Mouse (Mus musculus) gonadal fat pad, adult 2 months (tissue): ENCODE measurements around the gene Tmem210. TPM values are rescaled to one million over a fixed set of nuclear protein-coding genes. Genes with fewer than 3 reads are reported as not detected.
"Not testable (repeated sequence)": the region's sequence is repeated elsewhere in the genome, so short reads cannot be mapped to it uniquely, and the experiment has no call there.

ENCODE experiments used
- DNase-seq: peaks from one replicate; pipeline ENCODE4 v3.0.0-alpha.2; 2012; ENCODE audit warnings: low read depth
- polyA plus RNA-seq: library from polyadenylated mRNA; depleted of rRNA; stranded (reverse); fragments of >200 nt; gene quantifications from 2 replicates; pipeline ENCODE4 v1.2.3, GENCODE M21; 2012; rRNA removed

Tmem210 gene
- polyA plus RNA-seq, result 1.4 and 2.0 TPM in 2 replicates

- DNase-seq, result no peak
Observed at GRCm38 (mm10) chr2:25287927-25288649, at the start of gene Tmem210. Tmem210 (plus strand) TSS chr2:25288145.

- no peak for DNase-seq
Observed at GRCm38 (mm10) chr2:25239766-25240165, 48.2 kb upstream of the Tmem210 start.

- no peak for DNase-seq
Observed at GRCm38 (mm10) chr2:25240310-25240709, 47.6 kb upstream of the Tmem210 start.

GRCm38 (mm10) chr2:25240723-25241437 is 47.1 kb upstream of the Tmem210 start:
- DNase-seq, result no peak

GRCm38 (mm10) chr2:25241438-25241775 is 46.5 kb upstream of the Tmem210 start:
- DNase-seq, result no peak

- no peak for DNase-seq
Observed at GRCm38 (mm10) chr2:25242101-25242506, 45.8 kb upstream of the Tmem210 start, which contains the start of the genes Rnf208 and Cysrt1. Rnf208 (plus strand) TSS chr2:25242255. Cysrt1 (minus strand) TSS chr2:25242452.

- no peak for DNase-seq
Observed at GRCm38 (mm10) chr2:25243342-25243741, 44.6 kb upstream of the Tmem210 start.

- DNase-seq, result no peak
Observed at GRCm38 (mm10) chr2:25244144-25244543, 43.8 kb upstream of the Tmem210 start.

- no peak for DNase-seq
Observed at GRCm38 (mm10) chr2:25246183-25247072, 41.5 kb upstream of the Tmem210 start, which contains the start of gene AL732309.1. AL732309.1 (minus strand) TSS chr2:25246863.

GRCm38 (mm10) chr2:25252331-25252730 is 35.6 kb upstream of the Tmem210 start:
- no peak for DNase-seq

GRCm38 (mm10) chr2:25255284-25255779 is 32.6 kb upstream of the Tmem210 start, which contains the start of gene Tmem203:
Tmem203 (plus strand) TSS chr2:25255439.
- DNase-seq, result no peak

GRCm38 (mm10) chr2:25256443-25257109 is 31.4 kb upstream of the Tmem210 start:
- DNase-seq, result not testable (repeated sequence)

- not testable (repeated sequence) for DNase-seq
Observed at GRCm38 (mm10) chr2:25257250-25257649, 30.7 kb upstream of the Tmem210 start.

GRCm38 (mm10) chr2:25258887-25259286 is 29.1 kb upstream of the Tmem210 start:
- DNase-seq, result no peak

- no peak for DNase-seq
Observed at GRCm38 (mm10) chr2:25261870-25262269, 26.1 kb upstream of the Tmem210 start.

- peak; percentile 90 for DNase-seq
Observed at GRCm38 (mm10) chr2:25262291-25262767, 25.6 kb upstream of the Tmem210 start, which contains the start of gene Tprn. Tprn (plus strand) TSS chr2:25262618.

GRCm38 (mm10) chr2:25262795-25263622 is 24.9 kb upstream of the Tmem210 start:
- no peak for DNase-seq

GRCm38 (mm10) chr2:25263623-25264285 is 24.2 kb upstream of the Tmem210 start:
- DNase-seq, result no peak

GRCm38 (mm10) chr2:25264286-25264660 is 23.7 kb upstream of the Tmem210 start:
- DNase-seq, result no peak
